Mouse (Mus musculus) thymus, postnatal 14 days (tissue): ENCODE results near the gene Zfp969.
"Not testable (repeated sequence)": the region's sequence is repeated elsewhere in the genome, so short reads cannot be mapped to it uniquely, and the experiment has no call there.

Experiments used
- DNase-seq: peaks from one replicate; pipeline ENCODE4 v3.0.0; 2021

The Zfp969 gene

GRCm38 (mm10) chr2:175703546-175703945 is at the start of gene Zfp969:
Zfp969 (minus strand) TSS chr2:175703646.
- DNase-seq, result not testable (repeated sequence)

- not testable (repeated sequence) for DNase-seq
Measured at GRCm38 (mm10) chr2:175741237-175741636, 37.8 kb upstream of the Zfp969 start, which contains the start of gene Gm2007. Gm2007 (plus strand) TSS chr2:175741537.

DNA sequence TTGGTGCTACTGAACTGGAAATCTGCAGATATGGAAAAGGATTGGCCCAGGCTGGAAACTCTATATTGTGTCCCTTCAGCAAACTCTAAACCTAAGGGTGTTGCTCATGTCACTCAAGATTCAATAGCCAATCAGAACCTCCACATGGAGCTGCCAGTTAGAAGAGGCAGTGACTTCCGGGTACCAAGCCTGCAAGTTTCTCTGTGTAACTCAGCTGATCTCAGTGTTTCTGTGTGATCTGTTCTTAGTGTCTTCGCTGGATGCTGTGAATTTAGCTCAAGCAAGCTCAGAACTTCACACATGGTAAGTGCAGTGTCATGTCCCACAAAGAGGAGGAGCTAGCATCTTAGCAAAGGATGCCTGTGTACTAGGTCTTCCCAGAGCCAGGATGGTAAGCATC is 59.8 kb downstream of the Zfp969 start, which contains the start of gene Gm11007:
Gene Gm11007 (plus strand): TSS at position 301 of the 400 bp plus-strand sequence.
- DNase-seq, result not testable (repeated sequence)
